Mouse (Mus musculus) thymus, postnatal 0 days (tissue): ENCODE data around the gene Nrgn. TPM values are rescaled to one million over a fixed set of nuclear protein-coding genes. Genes with fewer than 3 reads are reported as not detected.

Experiments used
- DNase-seq: peaks from one replicate; pipeline ENCODE4 v3.0.0-alpha.2; 2015; ENCODE audit warnings: low spot score
- polyA plus RNA-seq: library from polyadenylated mRNA; unstranded; fragments of >200 nt; fragmentation: Nextera tagmentation; extraction: Ambion mirVana; gene quantifications from 2 replicates; pipeline ENCODE4 v1.2.1, GENCODE M21; 2015

Gene Nrgn
- polyA plus RNA-seq, 1 experiment from 2014 or later = 8.4 TPM

GRCm38 (mm10) chr9:37554838-37555748 lies 2.4 kb upstream of the Nrgn start, which contains the start of gene Siae:
TSS of gene Siae (plus strand) at chr9:37555698.
- DNase-seq = peak; percentile 2

GRCm38 (mm10) chr9:37554279-37554678 lies 1.6 kb upstream of the Nrgn start:
- DNase-seq = peak; percentile 37

- DNase-seq = peak; percentile 6
Measured at GRCm38 (mm10) chr9:37551751-37552531, 763 bp downstream of the Nrgn start.

- no peak for DNase-seq
Measured at GRCm38 (mm10) chr9:37550435-37550834, 2.3 kb downstream of the Nrgn start.

- no peak for DNase-seq
Measured at GRCm38 (mm10) chr9:37546889-37547288, 5.8 kb downstream of the Nrgn start.

GRCm38 (mm10) chr9:37545847-37546452 lies 6.8 kb downstream of the Nrgn start:
- no peak for DNase-seq

- DNase-seq = no peak
Measured at GRCm38 (mm10) chr9:37545166-37545610, 7.5 kb downstream of the Nrgn start.

- DNase-seq = peak; percentile 68
Measured at GRCm38 (mm10) chr9:37544447-37545165, 8.1 kb downstream of the Nrgn start.

- DNase-seq = no peak
Measured at GRCm38 (mm10) chr9:37543869-37544440, 8.7 kb downstream of the Nrgn start.

GRCm38 (mm10) chr9:37541851-37542642 lies 10.7 kb downstream of the Nrgn start:
- no peak for DNase-seq

- DNase-seq = no peak
Measured at GRCm38 (mm10) chr9:37540701-37541575, 11.8 kb downstream of the Nrgn start.

GRCm38 (mm10) chr9:37540226-37540625 lies 12.5 kb downstream of the Nrgn start:
- DNase-seq = no peak

- DNase-seq = no peak
Measured at GRCm38 (mm10) chr9:37539170-37540025, 13.3 kb downstream of the Nrgn start, which contains the start of gene Vsig2. TSS of gene Vsig2 (plus strand) at chr9:37539255.

GRCm38 (mm10) chr9:37537658-37538250 lies 14.9 kb downstream of the Nrgn start:
- DNase-seq = no peak

GRCm38 (mm10) chr9:37536851-37537250 lies 15.9 kb downstream of the Nrgn start:
- DNase-seq = no peak

- no peak for DNase-seq
Measured at GRCm38 (mm10) chr9:37530888-37531705, 21.6 kb downstream of the Nrgn start.
